Mouse (Mus musculus) liver, embryonic 14.5 days (tissue): ENCODE data around the gene Krba1.

Experiments
- CTCF ChIP-seq: IDR thresholded peaks from 2 replicates; pipeline ENCODE4 v1.5.1; 2016; ENCODE audit warnings: antibody characterized with exemption, low read depth, control low read depth
- EP300 ChIP-seq: IDR thresholded peaks from 2 replicates; pipeline ENCODE4 v1.6.1; 2016; ENCODE audit warnings: antibody characterized with exemption, low read depth

GRCm38 (mm10) chr6:48446256-48446655 is 50.9 kb downstream of the Krba1 start:
- TF ChIP-seq CTCF (no peak), EP300 (no peak)
